Mouse (Mus musculus) heart, embryonic 15.5 days (tissue): ENCODE measurements at regions not wholly inside any gene's neighbourhood (a gene's known extent, or its start where the extent isn't known, plus 50 kb on each side); places are given as distances from the start of the nearest gene placed in this dataset.

Experiments used
- ATAC-seq: fragments of 200-750 bp; cut with Nextera tagmentation; replicated peaks from 2 replicates; pipeline ENCODE4 v1.8.0; 2017; ENCODE audit warnings: low read depth, moderate TSS enrichment; ENCODE audit not compliant: insufficient number of reproducible peaks, insufficient read depth, low FRiP score
- H3K27ac ChIP-seq: fragments of 300-500 bp; sonication (generic); 2 replicates; pipeline ENCODE4 v1.5.1; 2015; ENCODE audit warnings: mild to moderate bottlenecking, inconsistent platforms
- H3K27me3 ChIP-seq: fragments of 300-500 bp; sonication (generic); 2 replicates; pipeline ENCODE4 v1.6.1; 2015; ENCODE audit warnings: inconsistent platforms
- H3K36me3 ChIP-seq: fragments of 300-500 bp; sonication (generic); 2 replicates; pipeline ENCODE4 v1.6.1; 2015; ENCODE audit warnings: mild to moderate bottlenecking, inconsistent platforms
- H3K4me1 ChIP-seq: fragments of 300-500 bp; sonication (generic); replicated peaks from 2 replicates; pipeline ENCODE4 v1.6.1; 2015; ENCODE audit warnings: inconsistent platforms
- H3K4me2 ChIP-seq: fragments of 300-500 bp; sonication (generic); 2 replicates; pipeline ENCODE4 v1.6.1; 2015; ENCODE audit warnings: inconsistent platforms, mild to moderate bottlenecking, moderate library complexity
- H3K4me3 ChIP-seq: fragments of 300-500 bp; sonication (generic); 2 replicates; pipeline ENCODE4 v1.5.1; 2015; ENCODE audit warnings: mild to moderate bottlenecking, inconsistent platforms
- H3K9ac ChIP-seq: fragments of 300-500 bp; sonication (generic); 2 replicates; pipeline ENCODE4 v1.6.1; 2015; ENCODE audit warnings: mild to moderate bottlenecking, inconsistent platforms
- H3K9me3 ChIP-seq: fragments of 300-500 bp; sonication (generic); replicated peaks from 2 replicates; pipeline ENCODE4 v1.6.1; 2016; ENCODE audit warnings: inconsistent platforms
- WGBS: fragments of 180-500 bp; shearing (Covaris S2); methylation state at CpG from one replicate; pipeline ENCODE4 v1.1.7; 2015; ENCODE audit warnings: mixed read lengths; 5-methylcytosine and 5-hydroxymethylcytosine counted together

DNA sequence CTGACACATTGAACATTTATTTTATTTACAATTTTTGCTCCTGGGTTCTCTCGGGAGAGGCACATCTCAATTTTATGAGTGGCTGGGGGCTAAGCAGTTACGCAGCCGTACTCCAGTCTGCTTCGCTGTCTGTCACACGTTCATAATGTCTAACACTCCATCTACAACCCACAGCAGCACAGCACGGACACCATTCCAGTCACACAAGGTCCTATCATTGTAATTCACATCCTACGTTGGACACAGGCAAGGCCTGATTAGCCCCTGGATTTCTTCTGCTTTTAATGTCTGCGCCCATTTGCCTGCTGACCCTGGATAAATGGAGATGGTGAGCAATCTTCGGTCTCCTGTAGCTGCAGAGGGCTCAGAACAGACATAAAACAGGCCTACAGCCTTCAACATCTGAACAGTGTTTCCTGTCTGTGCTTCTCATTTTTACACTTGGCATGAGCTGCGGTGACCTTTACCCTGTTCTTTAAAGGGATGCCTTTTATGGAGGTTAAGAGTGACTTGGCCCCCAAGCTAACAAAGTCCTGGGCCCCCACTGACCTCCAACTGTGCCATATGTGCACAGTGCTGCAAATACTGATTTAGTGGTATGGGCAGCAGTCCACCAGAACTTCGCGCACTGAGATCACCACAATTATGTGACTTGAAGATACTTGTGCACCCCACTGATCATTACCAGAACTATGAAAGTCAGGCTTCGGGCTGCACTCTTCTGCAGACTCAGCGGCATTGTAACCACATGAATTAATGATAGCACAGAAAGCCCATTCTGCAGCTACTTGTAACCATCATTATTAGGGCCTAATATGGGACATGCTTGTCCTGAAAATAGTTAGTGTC, 281.9 kb upstream of the Epha3 start:
- Histone ChIP-seq H3K27me3 (no peaks in the 10 kb centered on the region), H3K4me2 (no peak overlapping the region), H3K36me3 (no peaks in the 10 kb centered on the region), H3K4me1 (no peaks in the 10 kb centered on the region; the same call in 1 of the 2 replicates), H3K9me3 (no peaks in the 10 kb centered on the region), H3K27ac (no peak overlapping the region), H3K4me3 (no peak overlapping the region), H3K9ac (no peak overlapping the region)
- no peak for ATAC-seq
- WGBS = 70% methylated on average over 14 of the region's 14 CpGs
